Mouse (Mus musculus) liver, embryonic 14.5 days (tissue): ENCODE results near the gene Rtl8b. TPM values are rescaled to one million over a fixed set of nuclear protein-coding genes. Genes with fewer than 3 reads are reported as not detected.
"Not testable (repeated sequence)": the region's sequence is repeated elsewhere in the genome, so short reads cannot be mapped to it uniquely, and the experiment has no call there.

Experiments used
- ATAC-seq: fragments of 200-750 bp; cut with Nextera tagmentation; 2 replicates; pipeline ENCODE4 v1.8.0; 2017; ENCODE audit warnings: moderate number of reproducible peaks, mild to moderate bottlenecking, moderate library complexity; ENCODE audit not compliant: insufficient read depth
- DNase-seq, 3 experiments: peaks; one replicate each; pipeline ENCODE4 v3.0.0-alpha.2; 2012 to 2013; ENCODE audit warnings: low read depth in 3 of 3, low spot score in 3 of 3
- H3K27ac ChIP-seq: fragments of 300-500 bp; sonication (generic); 2 replicates; pipeline ENCODE4 v1.5.1; 2014; ENCODE audit warnings: moderate library complexity, mild to moderate bottlenecking, control low read depth, inconsistent platforms
- H3K27me3 ChIP-seq: fragments of 300-500 bp; sonication (generic); 2 replicates; pipeline ENCODE4 v1.6.1; 2014; ENCODE audit warnings: mild to moderate bottlenecking, low read length, moderate library complexity; ENCODE audit not compliant: control insufficient read depth, insufficient read depth
- H3K36me3 ChIP-seq: fragments of 300-500 bp; sonication (generic); replicated peaks from 2 replicates; pipeline ENCODE4 v1.6.1; 2014; ENCODE audit warnings: low read depth; ENCODE audit not compliant: control insufficient read depth, insufficient read depth
- H3K4me1 ChIP-seq, 2 experiments: fragments of 200-500 bp in 1 of 2; fragments of 300-500 bp in 1 of 2; sonication (generic) in 1 of 2; replicated peaks; 2 replicates each; pipeline ENCODE4 v1.6.1; 2012 to 2014; ENCODE audit warnings: antibody characterized with exemption in 1 of 2, inconsistent platforms in 1 of 2, low read length in 1 of 2; ENCODE audit not compliant: control insufficient read depth in 2 of 2, insufficient read depth in 2 of 2
- H3K4me2 ChIP-seq: fragments of 300-500 bp; sonication (generic); 2 replicates; pipeline ENCODE4 v1.6.1; 2014; ENCODE audit warnings: low read depth, mild to moderate bottlenecking, control low read depth, moderate library complexity
- H3K4me3 ChIP-seq, 2 experiments: fragments of 200-500 bp in 1 of 2; fragments of 300-500 bp in 1 of 2; sonication (generic) in 1 of 2; 2 replicates each; pipeline ENCODE4 v1.5.1; 2012 to 2014; ENCODE audit warnings: low read depth in 2 of 2, low read length in 2 of 2, mild to moderate bottlenecking in 2 of 2, control low read depth in 1 of 2, inconsistent platforms in 1 of 2, moderate library complexity in 1 of 2; ENCODE audit not compliant: insufficient read depth in 1 of 2
- H3K9ac ChIP-seq: fragments of 300-500 bp; sonication (generic); replicated peaks from 2 replicates; pipeline ENCODE4 v1.6.1; 2014; ENCODE audit warnings: mild to moderate bottlenecking, control low read depth, moderate library complexity
- H3K9me3 ChIP-seq: fragments of 300-500 bp; sonication (generic); 2 replicates; pipeline ENCODE4 v1.6.1; 2016; ENCODE audit warnings: low read length, mixed read lengths; ENCODE audit not compliant: control insufficient read depth
- CTCF ChIP-seq: IDR thresholded peaks from 2 replicates; pipeline ENCODE4 v1.5.1; 2016; ENCODE audit warnings: antibody characterized with exemption, low read depth, control low read depth
- EP300 ChIP-seq: IDR thresholded peaks from 2 replicates; pipeline ENCODE4 v1.6.1; 2016; ENCODE audit warnings: antibody characterized with exemption, low read depth
- WGBS: fragments of 180-500 bp; shearing (Covaris S2); extraction: QIAGEN DNeasy Blood & Tissue Kit; methylation state at CpG from one replicate; pipeline ENCODE4 v1.1.7; 2014; ENCODE audit not compliant: insufficient replicate concordance; 5-methylcytosine and 5-hydroxymethylcytosine counted together
- polyA plus RNA-seq, 2 experiments: library from polyadenylated mRNA; depleted of rRNA in 1 of 2; stranded (reverse) in 1 of 2; unstranded in 1 of 2; fragments of >200 nt; fragmentation: Nextera tagmentation in 1 of 2; extraction: Ambion mirVana in 1 of 2; gene quantifications; 2 replicates each; pipeline versions ENCODE4 v1.2.1 to v1.2.3; 2012 to 2014

The Rtl8b gene
- polyA plus RNA-seq, 2 experiments = 4.3 to 6.7 TPM

- H3K9ac ChIP-seq = no peak overlapping the region
- TF ChIP-seq CTCF = no peak
- TF ChIP-seq EP300 = no peak
- no peak overlapping the region for H3K4me3 ChIP-seq
- no peak overlapping the region for H3K27ac ChIP-seq
- no peaks in the 10 kb centered on the region for H3K27me3 ChIP-seq
- 51% methylated on average over 9 of the region's 9 CpGs for WGBS
- H3K9me3 ChIP-seq = no peaks in the 10 kb centered on the region
- no peaks in the 10 kb centered on the region for H3K4me1 ChIP-seq
- H3K4me2 ChIP-seq = no peak overlapping the region
- ATAC-seq (no peak), DNase-seq (no peak)
- H3K36me3 ChIP-seq = no peaks in the 10 kb centered on the region
Measured at GRCm38 (mm10) chrX:53694008-53694777, 24.0 kb upstream of the Rtl8b start.

- 33% methylated on average over 2 of the region's 2 CpGs for WGBS
- no peak for DNase-seq
Measured at GRCm38 (mm10) chrX:53693141-53693540, 22.9 kb upstream of the Rtl8b start.

GRCm38 (mm10) chrX:53692065-53692464 lies 21.9 kb upstream of the Rtl8b start:
- H3K9ac ChIP-seq = no peak overlapping the region
- 41% methylated on average over 2 of the region's 2 CpGs for WGBS
- H3K27ac ChIP-seq = no peak overlapping the region
- no peaks in the 10 kb centered on the region for H3K36me3 ChIP-seq
- no peak overlapping the region for H3K4me2 ChIP-seq
- ATAC-seq = no peak
- H3K9me3 ChIP-seq = no peaks in the 10 kb centered on the region
- no peak for TF ChIP-seq EP300
- no peak for TF ChIP-seq CTCF
- H3K4me3 ChIP-seq = no peak overlapping the region
- H3K27me3 ChIP-seq = no peaks in the 10 kb centered on the region
- H3K4me1 ChIP-seq = no peaks in the 10 kb centered on the region
- no peak for DNase-seq

More at GRCm38 (mm10) chrX:53693141-53693540, 22.9 kb upstream of the Rtl8b start:
- no peak overlapping the region for H3K4me2 ChIP-seq
- H3K4me3 ChIP-seq = no peak overlapping the region
- no peaks in the 10 kb centered on the region for H3K27me3 ChIP-seq
- no peak overlapping the region for H3K27ac ChIP-seq
- no peaks in the 10 kb centered on the region for H3K9me3 ChIP-seq
- TF ChIP-seq CTCF (no peak), EP300 (no peak)
- no peaks in the 10 kb centered on the region for H3K36me3 ChIP-seq
- no peaks in the 10 kb centered on the region for H3K4me1 ChIP-seq
- no peak for ATAC-seq
- H3K9ac ChIP-seq = no peak overlapping the region

GRCm38 (mm10) chrX:53684676-53685075 lies 14.5 kb upstream of the Rtl8b start:
- not testable (repeated sequence) for H3K27ac ChIP-seq, H3K4me1 ChIP-seq, H3K4me3 ChIP-seq, ATAC-seq, DNase-seq, H3K9ac ChIP-seq, H3K4me2 ChIP-seq, H3K36me3 ChIP-seq, H3K9me3 ChIP-seq, H3K27me3 ChIP-seq
- WGBS = 41% methylated on average over 2 of the region's 4 CpGs

GRCm38 (mm10) chrX:53682650-53683049 lies 12.4 kb upstream of the Rtl8b start:
- H3K4me2 ChIP-seq, H3K4me1 ChIP-seq, H3K9me3 ChIP-seq, H3K27ac ChIP-seq, DNase-seq, H3K9ac ChIP-seq, H3K36me3 ChIP-seq, H3K27me3 ChIP-seq, H3K4me3 ChIP-seq, ATAC-seq: not testable (repeated sequence)
- 33% methylated on average over 3 of the region's 3 CpGs for whole genome bisulfite sequencing
